Mouse (Mus musculus) spleen, postnatal 14 days (tissue): ENCODE data around the gene Ell.

Experiments used
- DNase-seq, 2 experiments: peaks; one replicate each; pipeline ENCODE4 v3.0.0; 2021 to 2022; ENCODE audit warnings: low spot score in 2 of 2

The Ell gene

GRCm38 (mm10) chr8:70597417-70598272, 58.4 kb downstream of the Ell start:
- no peak for DNase-seq

DNA sequence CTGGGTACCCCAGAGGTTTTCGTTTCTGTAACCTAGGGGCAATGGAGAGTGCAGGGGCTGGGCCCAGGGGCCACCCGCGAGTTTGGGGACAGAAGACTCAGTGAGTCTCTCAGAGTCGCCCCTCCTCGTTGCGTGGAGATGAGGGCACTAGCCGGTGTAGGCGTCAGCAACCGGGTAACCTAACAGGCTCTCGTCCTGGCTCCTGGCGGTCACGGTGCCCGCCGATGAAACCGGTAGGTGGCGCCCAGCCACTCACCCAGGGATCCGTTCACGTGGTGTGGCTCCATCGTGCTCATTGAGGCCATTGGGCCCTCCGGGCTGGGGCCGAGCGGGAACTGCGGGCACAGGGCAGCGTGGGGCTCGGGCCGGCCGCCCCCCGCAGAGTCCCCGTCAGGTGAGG, 59.0 kb downstream of the Ell start:
- DNase-seq, result no peak

GRCm38 (mm10) chr8:70598722-70599121, 59.5 kb downstream of the Ell start:
- DNase-seq, result no peak

DNA sequence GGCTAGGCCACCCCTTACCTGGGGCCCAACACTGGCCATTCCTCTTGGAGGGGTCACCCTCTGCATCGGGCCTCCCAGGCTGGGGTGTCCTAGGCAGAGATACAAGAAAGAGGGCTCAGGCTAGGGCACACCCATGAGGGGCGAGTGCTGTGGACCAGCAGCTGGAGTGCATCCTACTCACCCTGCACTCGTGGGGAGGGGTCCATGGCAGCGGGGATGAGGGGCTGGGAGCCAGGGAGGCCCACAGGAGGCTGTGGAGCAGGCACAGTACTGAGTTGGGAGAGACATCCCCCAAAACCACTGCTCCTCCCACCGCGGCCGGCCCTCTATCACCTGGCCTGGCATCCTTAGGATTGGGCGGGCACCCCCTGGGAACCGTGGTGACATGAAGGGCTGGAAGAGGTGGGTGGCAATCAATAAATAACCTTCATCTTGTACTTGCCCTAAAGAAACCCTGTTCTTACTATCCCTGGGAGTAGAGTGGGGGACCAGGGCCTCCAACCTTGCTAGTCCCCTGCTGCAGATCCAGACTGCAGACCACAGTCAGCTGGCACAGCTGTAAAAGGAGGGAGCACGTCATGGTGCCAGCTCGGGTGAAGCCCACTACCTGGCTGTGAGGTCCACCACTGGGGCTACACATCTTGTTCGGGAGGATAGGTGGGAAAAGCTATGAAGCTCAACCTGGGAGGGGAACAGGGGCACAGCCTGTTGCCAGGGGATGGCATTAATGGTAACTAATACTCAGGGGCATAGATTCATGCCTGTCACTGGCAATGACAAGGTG, 60.4 kb downstream of the Ell start:
- no peak for DNase-seq

- no peak for DNase-seq
Observed at GRCm38 (mm10) chr8:70600473-70601270, 61.4 kb downstream of the Ell start.

GRCm38 (mm10) chr8:70601271-70601649, 62.0 kb downstream of the Ell start:
- DNase-seq, result peak; percentile 46 to 63

DNA sequence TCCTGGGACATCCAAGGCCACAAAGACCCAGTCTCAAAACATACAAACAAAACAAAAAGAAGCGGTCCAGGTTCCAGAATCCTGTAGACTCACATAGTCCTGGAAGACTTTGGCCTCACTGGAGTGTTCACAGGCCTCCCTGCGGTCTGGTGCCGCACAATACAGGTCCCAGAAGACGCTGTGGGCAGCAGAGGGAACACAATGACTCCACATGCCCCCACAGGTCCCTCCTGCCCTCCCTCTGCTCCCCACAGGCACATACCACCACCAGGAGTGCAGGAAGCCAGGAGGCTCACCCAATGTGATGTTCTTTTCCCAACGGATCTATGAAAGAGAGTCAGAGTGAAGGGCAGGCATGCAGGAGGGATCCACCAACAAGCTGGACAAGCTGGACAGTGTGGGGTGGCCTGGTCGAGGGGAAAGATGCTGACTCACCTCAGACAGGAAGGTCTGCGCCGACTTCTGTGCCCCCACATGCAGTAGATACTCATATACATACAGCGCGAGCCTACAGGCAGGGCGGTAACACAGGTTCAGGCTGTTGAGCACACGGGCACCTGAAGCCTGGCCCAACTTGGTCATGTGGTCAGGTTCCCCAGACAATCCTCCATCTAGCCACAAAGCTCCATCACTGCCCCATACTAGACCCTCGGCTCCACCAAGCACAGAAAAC, 63.0 kb downstream of the Ell start:
- no peak for DNase-seq

GRCm38 (mm10) chr8:70604558-70604957, 65.3 kb downstream of the Ell start:
- DNase-seq, result no peak

DNA sequence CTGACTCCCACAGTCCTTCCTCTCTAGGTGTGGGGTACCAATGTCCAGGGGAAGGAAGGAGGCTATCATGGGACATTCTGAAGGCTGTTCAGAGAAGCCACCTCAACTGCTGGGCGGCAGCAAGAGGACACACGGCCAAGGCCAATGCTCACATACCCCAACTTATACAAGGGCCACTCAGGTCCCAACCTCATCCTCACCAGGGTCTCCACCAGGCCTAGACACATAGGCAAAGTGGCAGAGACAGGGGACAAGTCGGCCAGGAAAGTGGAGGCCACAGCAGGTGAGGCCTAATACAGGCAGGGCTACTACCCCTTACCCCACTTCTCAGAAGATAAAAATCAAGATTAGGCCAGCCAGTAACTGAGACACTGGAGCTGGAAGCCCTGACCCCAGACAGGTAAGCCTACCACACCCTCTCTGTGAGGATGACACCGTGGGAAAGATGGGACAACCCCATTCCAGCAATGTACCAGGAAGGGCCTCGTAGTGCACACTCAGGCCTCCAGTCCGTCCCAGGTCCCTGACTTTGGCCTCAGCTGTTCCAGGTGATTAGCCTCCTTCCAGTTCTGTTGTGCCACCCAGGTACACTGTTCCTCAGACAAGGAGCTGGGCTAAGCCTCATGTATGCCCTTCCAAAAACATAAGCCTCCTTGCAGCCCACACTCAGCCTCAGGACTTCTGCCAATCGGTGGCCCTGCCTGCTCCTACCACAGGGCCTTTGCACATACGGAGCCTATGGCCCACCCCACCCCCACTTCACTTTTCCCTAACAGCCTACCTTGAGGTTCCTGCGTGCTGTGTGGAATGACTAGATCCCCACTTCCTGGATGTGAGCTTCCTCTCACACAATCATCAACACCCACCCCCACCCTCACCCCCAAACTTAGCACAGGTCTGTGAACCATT, 66.9 kb downstream of the Ell start:
- DNase-seq, result no peak

DNA sequence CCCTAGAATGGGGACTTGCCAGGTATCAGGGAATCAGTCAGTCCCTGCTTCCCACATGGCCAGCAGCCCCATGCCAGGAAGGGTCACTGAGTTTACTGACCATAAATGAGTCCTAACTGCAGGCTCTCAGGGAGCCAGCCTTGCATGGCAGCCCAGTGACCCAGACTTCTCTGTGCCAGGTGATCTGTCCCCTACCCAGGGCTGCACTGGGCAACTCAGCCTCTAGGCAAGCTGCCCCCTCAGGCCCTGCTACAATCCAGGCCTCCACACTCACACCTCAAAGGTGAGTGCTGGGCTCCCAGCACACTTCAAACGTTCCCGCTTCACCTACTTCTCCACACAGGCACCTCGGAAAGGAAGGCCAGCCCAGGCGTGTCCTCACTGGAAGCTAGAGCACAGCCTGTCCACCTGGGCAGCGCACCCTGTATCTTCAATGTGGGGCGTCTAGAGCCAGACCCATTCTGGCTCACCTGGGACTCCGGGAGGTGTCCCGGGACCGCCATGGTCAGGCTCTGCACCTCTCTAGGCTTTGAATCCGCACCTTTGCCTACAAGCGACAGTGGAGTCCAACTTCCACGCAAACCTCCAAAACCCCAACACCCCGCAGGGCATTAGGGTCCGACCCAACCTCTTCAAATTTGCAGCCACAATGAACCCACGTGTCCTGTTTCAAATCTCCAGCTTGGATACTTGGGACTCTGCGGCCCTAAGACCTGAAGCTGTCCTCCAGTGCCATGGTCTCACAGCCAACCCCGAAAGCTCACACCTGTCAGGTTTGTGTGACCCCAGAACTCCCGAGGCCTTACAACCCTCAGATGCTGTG, 67.7 kb downstream of the Ell start:
- DNase-seq, result no peak

- DNase-seq, result no peak
Observed at GRCm38 (mm10) chr8:70607603-70607897, 68.3 kb downstream of the Ell start.

DNA sequence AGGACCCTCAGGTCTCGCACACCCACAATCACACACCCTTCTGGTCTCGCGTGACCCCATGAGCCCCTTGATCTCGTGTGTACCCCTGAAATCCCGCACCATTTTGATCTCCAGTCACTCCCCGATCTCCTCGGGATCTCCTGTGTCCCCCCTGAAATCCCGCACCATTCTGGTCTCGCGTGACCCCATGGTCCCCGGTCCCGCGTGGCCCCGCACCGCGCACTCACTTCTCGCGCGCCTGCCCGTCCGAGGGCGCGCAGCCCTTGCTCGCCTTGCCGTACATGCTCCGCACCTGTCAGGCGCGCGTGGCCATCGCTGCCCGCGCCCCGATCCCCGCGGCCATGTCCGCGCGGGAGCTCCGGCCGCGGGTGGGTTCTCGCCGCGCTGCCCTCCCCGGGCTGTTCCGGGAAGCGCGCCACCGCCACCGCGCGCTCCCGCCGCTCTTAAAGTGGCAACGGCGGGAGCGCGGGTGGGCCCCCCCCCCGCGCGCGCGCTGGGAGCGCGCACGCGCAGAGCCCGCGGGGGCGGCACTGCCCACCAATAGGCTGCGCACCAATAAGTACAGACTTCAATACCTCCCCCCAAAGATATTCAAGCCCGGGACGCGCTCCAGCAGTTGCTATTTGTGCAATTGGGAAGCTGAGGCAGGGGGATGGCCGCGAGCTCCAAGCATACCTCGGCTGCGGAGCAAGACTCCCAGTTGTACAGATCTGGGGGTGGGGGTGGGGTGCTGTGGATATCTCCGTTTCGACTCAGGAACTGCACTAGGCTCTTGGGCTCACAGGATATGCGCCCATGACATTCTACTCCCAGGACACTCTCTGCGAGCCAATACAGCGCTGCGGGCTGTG, 68.9 kb downstream of the Ell start:
- DNase-seq, result no peak

DNA sequence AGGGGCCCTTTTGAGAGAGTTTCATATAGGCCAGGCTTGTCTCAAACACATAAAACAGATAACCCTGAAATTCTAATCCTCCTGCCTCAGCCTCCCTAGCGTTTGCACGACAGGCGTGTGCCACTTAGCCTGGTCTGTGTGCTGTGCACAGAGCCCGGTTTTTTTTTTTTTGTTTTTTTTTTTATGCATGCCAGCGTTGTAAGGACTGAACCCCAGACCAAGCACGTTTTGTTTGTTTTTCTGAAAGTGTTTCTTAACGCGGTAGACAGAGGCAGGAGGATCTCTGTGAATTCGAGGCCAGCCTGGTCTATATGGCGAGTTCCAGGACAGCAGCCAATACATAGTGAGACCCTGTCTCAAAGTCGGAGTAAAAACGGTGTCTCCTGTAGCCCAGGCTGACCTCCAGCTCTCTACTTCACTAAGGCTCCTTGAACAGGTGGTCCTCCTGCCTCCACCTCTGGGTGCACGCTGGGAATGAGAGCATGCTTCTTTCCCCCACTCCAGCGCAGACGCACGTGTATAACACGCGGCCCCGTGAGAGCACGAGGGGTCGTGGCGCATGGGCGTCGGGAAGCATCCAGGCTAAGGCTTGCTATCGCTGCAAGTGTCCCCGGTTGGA, 69.6 kb downstream of the Ell start, which contains the start of gene Ssbp4:
Gene Ssbp4, minus strand, starts transcription at position 124 of the 619 bp plus-strand sequence.
- DNase-seq, result no peak

DNA sequence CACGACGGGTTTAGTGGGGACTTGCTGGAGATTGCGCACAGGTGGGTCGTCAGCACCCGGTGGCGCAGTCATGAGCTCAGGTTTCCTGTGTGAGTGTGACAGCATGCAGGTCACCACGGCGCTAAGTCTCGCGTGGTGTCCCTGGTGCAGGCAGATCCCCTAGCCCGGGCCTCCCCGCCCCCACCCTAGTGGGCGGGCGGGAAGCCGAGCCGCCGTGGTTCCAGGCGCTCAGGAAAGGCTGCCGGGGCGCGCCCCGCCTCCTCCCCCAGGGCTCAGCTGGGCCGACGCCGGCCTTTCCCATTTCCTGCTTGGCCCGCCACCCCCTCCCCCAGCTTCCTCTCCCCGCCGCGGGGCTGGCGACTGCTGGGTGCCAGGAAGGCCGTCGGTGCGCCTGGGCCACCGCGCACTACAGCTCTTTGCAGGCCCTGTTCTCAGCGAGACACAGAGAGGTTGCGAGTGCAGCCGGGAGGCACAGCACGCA, 70.2 kb downstream of the Ell start:
- DNase-seq, result peak; percentile 50 to 61

DNA sequence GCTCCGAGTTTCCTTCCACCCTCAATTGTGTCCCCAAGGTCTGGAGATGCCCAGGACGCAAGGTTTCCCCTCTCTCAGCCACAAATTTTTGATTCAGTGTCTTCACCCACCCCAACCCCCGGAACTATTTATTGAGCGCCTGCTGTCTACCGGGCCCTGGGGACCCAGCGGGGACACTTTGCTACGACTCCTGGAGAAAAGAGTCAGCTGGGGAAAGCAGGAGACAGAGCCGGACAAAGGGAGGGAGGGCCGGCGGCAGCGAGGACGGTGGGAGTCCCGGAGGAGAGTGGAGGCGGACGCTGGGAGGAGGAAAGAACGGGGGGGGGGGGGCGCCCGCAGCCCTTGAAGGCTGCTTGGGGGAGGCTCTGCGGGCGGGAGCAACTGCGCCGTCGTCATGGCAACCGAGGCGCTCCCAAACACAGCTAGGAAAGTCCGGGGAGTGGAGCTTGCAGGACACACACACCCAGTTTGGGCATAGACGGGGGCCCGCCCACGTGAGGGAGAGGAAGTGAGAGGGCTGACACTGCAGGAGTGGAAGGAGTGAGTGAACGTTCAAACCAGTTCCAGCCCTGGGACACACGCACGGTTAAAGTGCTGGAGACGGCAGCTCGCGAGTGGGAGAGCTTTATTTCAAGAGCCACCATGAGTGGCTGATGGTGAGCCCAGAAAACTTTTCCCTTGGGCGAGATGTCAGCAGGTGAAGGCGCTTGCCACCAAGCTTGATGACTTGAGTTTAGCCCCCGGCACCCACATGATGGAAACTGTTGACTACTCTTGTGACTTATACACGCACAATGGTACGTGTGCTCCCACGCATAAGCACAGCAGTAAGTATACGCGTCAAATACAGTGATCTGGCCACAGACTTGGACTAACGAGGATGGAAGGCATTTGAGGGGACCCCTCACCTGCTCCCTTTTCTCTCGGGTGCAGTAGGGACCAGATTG, 70.9 kb downstream of the Ell start:
- DNase-seq, result peak; percentile 61 to 71

- DNase-seq, result peak; percentile 83 to 86
Observed at GRCm38 (mm10) chr8:70610796-70611771, 71.8 kb downstream of the Ell start.
